Mouse (Mus musculus) naive thymus-derived CD4-positive, alpha-beta T cell, adult 5 months (primary cell): ENCODE results near the gene Pecr. TPM values are rescaled to one million over a fixed set of nuclear protein-coding genes. Genes with fewer than 3 reads are reported as not detected.

Experiments
- polyA plus RNA-seq: library from polyadenylated mRNA; unstranded; fragments of 100-300 nt; shearing (Covaris generic); gene quantifications from one replicate; pipeline ENCODE4 v1.2.1, GENCODE M21; 2017

Gene Pecr
- polyA plus RNA-seq, result 4.4 TPM

GRCm38 (mm10) chr1:72283992-72284485 is at the start of gene Pecr, which contains the start of gene Tmem169:
TSS of gene Pecr (minus strand) at chr1:72284314.
TSS of gene Tmem169 (plus strand) at chr1:72284369.

GRCm38 (mm10) chr1:72307317-72307798 is 23.2 kb upstream of the Pecr start, which contains the start of gene Xrcc5:
TSS of gene Xrcc5 (plus strand) at chr1:72307421.

GRCm38 (mm10) chr1:72211701-72212699 is 72.1 kb downstream of the Pecr start, which contains the start of gene Mreg:
TSS of gene Mreg (minus strand) at chr1:72212307.

Other genes with a start within 250 kb of the Pecr start
- gene Mreg, start 72.0 kb downstream of the Pecr start, polyA plus RNA-seq, result not detected
- gene Tmem169, start 55 bp upstream of the Pecr start, polyA plus RNA-seq, result not detected
- gene Xrcc5, start 23.1 kb upstream of the Pecr start, polyA plus RNA-seq, result 25.2 TPM